In the genomic region with DNA sequence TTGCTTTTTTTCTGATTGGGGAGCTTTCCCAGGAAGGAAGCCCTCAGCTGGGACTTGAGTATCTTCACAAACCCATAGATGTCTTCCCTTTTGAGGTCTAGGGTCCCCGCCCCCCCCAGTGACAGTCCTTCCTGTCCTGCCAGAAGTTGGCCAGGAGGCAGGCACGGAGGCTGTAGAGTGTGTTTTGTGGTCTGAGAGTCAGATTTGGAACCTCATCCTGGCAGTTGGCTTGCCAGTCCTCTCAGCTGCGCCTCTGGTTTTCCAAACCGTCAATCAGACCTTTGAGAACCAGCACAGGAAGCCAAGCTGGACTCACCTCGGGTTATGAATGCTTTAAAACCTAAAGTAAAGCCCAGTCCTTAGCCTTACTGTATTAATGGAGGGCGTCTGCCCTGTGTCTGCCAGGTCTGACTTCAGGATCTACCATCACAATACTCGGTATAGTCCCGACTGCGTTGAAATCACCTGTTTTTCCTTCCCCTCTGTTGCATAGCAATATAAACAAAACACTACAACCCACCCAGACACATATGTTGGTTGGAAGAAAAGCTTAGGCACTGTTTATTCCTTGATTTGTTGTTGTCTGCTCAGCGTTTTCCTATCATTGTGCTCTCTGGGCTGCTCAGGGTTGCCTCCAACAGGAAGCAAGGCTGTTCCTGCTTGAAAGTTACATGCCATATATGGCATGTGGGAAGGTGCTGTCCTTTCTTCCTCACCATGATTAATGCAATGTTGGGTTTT, we compare ENCODE assay signal across 10 mouse cellular contexts. TPM values are rescaled to one million over a fixed set of nuclear protein-coding genes. Genes with fewer than 3 reads are reported as not detected.
DNase-seq lines count a peak whose midpoint lies in the region; ATAC-seq and TF ChIP-seq lines count a peak whose summit lies in the region.
"Had no signal": no experiment of that assay in that cellular context is flagged by ENCODE, and none has a peak within 500 bp of the region (broad histone marks: within the 10 kb centered on the region; RNA-seq: fewer than 3 reads in every experiment).

No protein-coding gene starts in this region.

- DNase-seq in layer of hippocampus, adult 2 months (ENCODE audit: low spot score in 2 of 2), result no peak
- DNase-seq in layer of hippocampus, postnatal 25 days (ENCODE audit: extremely low spot score in 1 of 2, low spot score in 1 of 2), result no peak
- peak; percentile 27 for DNase-seq in fibroblast of lung, adult 2 months (ENCODE audit: low read depth)
- DNase-seq in liver, adult 2 months (ENCODE audit: extremely low read depth, low read depth, low spot score), result no peak
- no peak for DNase-seq in cerebellum, adult 11-12 months
- no peak for DNase-seq in embryo, embryonic 10 days (ENCODE audit: low spot score)
- no peak for DNase-seq in adrenal gland, adult 2 months

- TF ChIP-seq POLR2A in liver, adult 2 months (IDR thresholded peaks at IDR 0.05; ENCODE audit: extremely low read depth, insufficient read depth, low read length), result no peak

- H3K9ac ChIP-seq in liver, adult 2 months (ENCODE audit: low read depth, low read length), result no peak overlapping the region
- H3K9ac ChIP-seq in neural tube, embryonic 15.5 days (replicated peaks), result no peak overlapping the region

- H3K27ac ChIP-seq in layer of hippocampus, adult 2 months, result peak overlapping the region; percentile 83
- H3K27ac ChIP-seq in liver, adult 2 months (replicated peaks; ENCODE audit: insufficient read depth, low read depth, low read length), result peak overlapping the region; percentile 74
- 0 out of 2 replicates have a peak overlapping the region, but pooled peaks have one; percentile 6 for H3K27ac ChIP-seq in neural tube, embryonic 15.5 days (replicated peaks)

- H3K4me2 ChIP-seq in neural tube, embryonic 15.5 days, result no peak overlapping the region

- peak overlapping the region; percentile 6; the same call in 1 of the 2 replicates for H3K4me3 ChIP-seq in layer of hippocampus, adult 2 months
- H3K4me3 ChIP-seq in liver, adult 2 months (ENCODE audit: insufficient read depth, low read depth, low read length), result no peak overlapping the region
- no peak overlapping the region for H3K4me3 ChIP-seq in neural tube, embryonic 15.5 days (replicated peaks)

- no peak for ATAC-seq in neural tube, embryonic 15.5 days (ENCODE audit: low FRiP score)

- WGBS in liver, adult 2 months, result 67% methylated on average over 10 of the region's 10 CpGs
- 85% methylated on average over 10 of the region's 10 CpGs for WGBS in neural tube, embryonic 15.5 days

- H3K27me3 ChIP-seq in liver, adult 2 months (ENCODE audit: control insufficient read depth, insufficient read depth, low read length), result peaks cover 7% of the 10 kb centered on the region; the same call in 1 of the 2 replicates
- no peaks in the 10 kb centered on the region for H3K27me3 ChIP-seq in neural tube, embryonic 15.5 days (replicated peaks)

- H3K36me3 ChIP-seq in liver, adult 2 months (ENCODE audit: control insufficient read depth, insufficient read depth, low read length), result no peaks in the 10 kb centered on the region
- H3K36me3 ChIP-seq in neural tube, embryonic 15.5 days, result no peaks in the 10 kb centered on the region

- peaks cover 2% of the 10 kb centered on the region; the same call in 1 of the 2 replicates for H3K4me1 ChIP-seq in liver, adult 2 months (ENCODE audit: control insufficient read depth, insufficient read depth, low read length)
- H3K4me1 ChIP-seq in neural tube, embryonic 15.5 days, result peaks cover 35% of the 10 kb centered on the region

- no peaks in the 10 kb centered on the region for H3K79me2 ChIP-seq in liver, adult 2 months (ENCODE audit: control insufficient read depth, insufficient read depth, low read length)

- no peaks in the 10 kb centered on the region for H3K9me3 ChIP-seq in neural tube, embryonic 15.5 days (replicated peaks)

- no peak for TF ChIP-seq CTCF in layer of hippocampus, adult 2 months (conservative IDR thresholded peaks at IDR 0.05)
- no peak for TF ChIP-seq CTCF in liver, adult 2 months (IDR thresholded peaks at IDR 0.05; ENCODE audit: low read depth, low read length)

RNA-seq across cellular contexts. Expression of a gene that starts 4.0 kb away (rescaled TPM):
- 10 to 100 TPM; 70.5 to 76.2 TPM for total RNA-seq in layer of hippocampus, adult 2 months (2021)
- 100 to 1,000 TPM; 160 to 197 TPM for total RNA-seq in layer of hippocampus, postnatal 25 days (2021)
- total RNA-seq in liver, adult 2 months (2014; rRNA removed), result 1.4 and 2.7 TPM in 2 replicates
- polyA plus RNA-seq in liver, adult 2 months (2012; rRNA removed), result 0.34 and 0.36 TPM in 2 replicates
- 15.9 and 19.8 TPM in 2 replicates for polyA plus RNA-seq in neural tube, embryonic 15.5 days (2015; fragmentation: Nextera tagmentation; extraction: Ambion mirVana)
- total RNA-seq in adrenal gland, adult 2 months (2021), result 1 to 10 TPM; 3.4 to 8.6 TPM
- polyA plus RNA-seq in adrenal gland, adult 2 months (2012; rRNA removed), result 0.28 and 0.36 TPM in 2 replicates
- total RNA-seq: MEL had no signal

RNA-seq across cellular contexts. Expression of a gene that starts 44.2 kb away (rescaled TPM):
- not detected for total RNA-seq in layer of hippocampus, adult 2 months (2021)
- not detected for total RNA-seq in layer of hippocampus, postnatal 25 days (2021)
- not detected in 2 replicates for total RNA-seq in liver, adult 2 months (2014; rRNA removed)
- not detected in 2 replicates for polyA plus RNA-seq in liver, adult 2 months (2012; rRNA removed)
- polyA plus RNA-seq in neural tube, embryonic 15.5 days (2015; fragmentation: Nextera tagmentation; extraction: Ambion mirVana), result 0.14 and 0.17 TPM in 2 replicates
- total RNA-seq in adrenal gland, adult 2 months (2021), result not detected
- not detected in 2 replicates for polyA plus RNA-seq in adrenal gland, adult 2 months (2012; rRNA removed)
- total RNA-seq: left cerebral cortex, adult 18-20 months; MEL had no signal

Comparison
In these comparisons a context has a peak if more than half of its experiments do, and no peak if none do; other contexts are left out.
1. H3K27ac ChIP-seq: peak in every context shown above with its lines; median percentile 83 in layer of hippocampus, adult 2 months; 74 in liver, adult 2 months; 6 in neural tube, embryonic 15.5 days.
2. RNA of a gene that starts 4.0 kb away (total RNA-seq): 160 to 197 TPM in layer of hippocampus, postnatal 25 days and 70.5 to 76.2 TPM in layer of hippocampus, adult 2 months; 3.4 to 8.6 TPM in adrenal gland, adult 2 months and 1.4 to 2.7 TPM in liver, adult 2 months; every median in the first group is over 4 times any median in the second.